8 mouse cellular contexts compared by ENCODE assay signal in genomic region chr2:153347183-153347781, GRCm38 (mm10). TPM values are rescaled to one million over a fixed set of nuclear protein-coding genes. Genes with fewer than 3 reads are reported as not detected.
DNase-seq lines count a peak whose midpoint lies in the region; ATAC-seq and TF ChIP-seq lines count a peak whose summit lies in the region.

No protein-coding gene starts in this region.

- H3K9ac ChIP-seq in heart, adult 2 months (ENCODE audit: low read depth, low read length): peak overlapping the region; percentile 99; the same call in 1 of the 2 replicates
- H3K9ac ChIP-seq in hindbrain, embryonic 14.5 days: peak overlapping the region; percentile 95

- no peaks in the 10 kb centered on the region for H3K9me3 ChIP-seq in hindbrain, embryonic 14.5 days (ENCODE audit: control insufficient read depth, low read length)
- no peaks in the 10 kb centered on the region for H3K9me3 ChIP-seq in midbrain, embryonic 10.5 days (replicated peaks)

- no peaks in the 10 kb centered on the region for H3K27me3 ChIP-seq in heart, adult 2 months (ENCODE audit: control insufficient read depth, insufficient read depth, low read length)
- no peaks in the 10 kb centered on the region for H3K27me3 ChIP-seq in hindbrain, embryonic 14.5 days (ENCODE audit: control insufficient read depth, insufficient read depth, low read length)
- H3K27me3 ChIP-seq in midbrain, embryonic 10.5 days (ENCODE audit: low read depth, poor library complexity, severe bottlenecking): no peaks in the 10 kb centered on the region

- 4% methylated on average over 9 of the region's 9 CpGs for WGBS in heart, adult 2 months
- 4% methylated on average over 9 of the region's 9 CpGs for WGBS in bone marrow, adult 2 months
- WGBS in hindbrain, embryonic 14.5 days: 8% methylated on average over 9 of the region's 9 CpGs
- WGBS in midbrain, embryonic 10.5 days: 21% methylated on average over 9 of the region's 9 CpGs

- peaks cover 34% of the 10 kb centered on the region for H3K36me3 ChIP-seq in heart, adult 2 months (ENCODE audit: control insufficient read depth, insufficient read depth, low read length)
- H3K36me3 ChIP-seq in hindbrain, embryonic 14.5 days (replicated peaks; ENCODE audit: control insufficient read depth, insufficient read depth): peaks cover 5% of the 10 kb centered on the region; the same call in 1 of the 2 replicates
- peaks cover 40% of the 10 kb centered on the region for H3K36me3 ChIP-seq in midbrain, embryonic 10.5 days

- TF ChIP-seq POLR2A in heart, adult 2 months (IDR thresholded peaks at IDR 0.05; ENCODE audit: insufficient read depth, low read depth, low read length): 0 out of 2 replicates have a peak, but pooled peaks have one; percentile 13
- no peak for TF ChIP-seq POLR2A in bone marrow, adult 2 months (IDR thresholded peaks at IDR 0.05; ENCODE audit: borderline replicate concordance, control insufficient read depth, low read depth, low read length)

- ATAC-seq in hindbrain, embryonic 14.5 days (ENCODE audit: low FRiP score): no peak

- no peaks in the 10 kb centered on the region; the same call in none of the 2 replicates for H3K79me2 ChIP-seq in heart, adult 2 months (replicated peaks; ENCODE audit: control insufficient read depth, insufficient read depth, low read length)

- peak overlapping the region; percentile 88 for H3K4me2 ChIP-seq in hindbrain, embryonic 14.5 days (replicated peaks)

- TF ChIP-seq CTCF in heart, adult 2 months (IDR thresholded peaks at IDR 0.05): no peak
- TF ChIP-seq CTCF in bone marrow, adult 2 months (IDR thresholded peaks at IDR 0.05; ENCODE audit: control insufficient read depth, insufficient read depth, low read length): no peak

- TF ChIP-seq EP300 in heart, adult 2 months (IDR thresholded peaks at IDR 0.05; ENCODE audit: insufficient read depth, low read depth, low read length): no peak

- H3K4me1 ChIP-seq in heart, adult 2 months (ENCODE audit: control insufficient read depth, insufficient read depth, low read length): peaks cover 12% of the 10 kb centered on the region
- no peaks in the 10 kb centered on the region; the same call in 1 of the 2 replicates for H3K4me1 ChIP-seq in bone marrow, adult 2 months (ENCODE audit: control insufficient read depth, insufficient read depth, low read length)
- peaks cover 27% of the 10 kb centered on the region for H3K4me1 ChIP-seq in hindbrain, embryonic 14.5 days (replicated peaks; ENCODE audit: control insufficient read depth, insufficient read depth, low read length)
- H3K4me1 ChIP-seq in midbrain, embryonic 10.5 days: peaks cover 44% of the 10 kb centered on the region

- DNase-seq in heart, adult 2 months: no peak
- no peak for DNase-seq in heart, adult 9 months (ENCODE audit: low spot score in 2 of 2)
- DNase-seq in hindbrain, embryonic 14.5 days (ENCODE audit: low spot score): no peak
- DNase-seq in midbrain, embryonic 10.5 days (ENCODE audit: low spot score): no peak
- no peak for DNase-seq in adrenal gland, postnatal 14 days
- no peak for DNase-seq in left cerebral cortex, postnatal 36 days (ENCODE audit: low spot score in 2 of 2)
- DNase-seq in gastrocnemius, adult 18-20 months (ENCODE audit: low spot score): no peak

- peak overlapping the region; percentile 76 for H3K4me3 ChIP-seq in heart, adult 2 months
- H3K4me3 ChIP-seq in bone marrow, adult 2 months (replicated peaks; ENCODE audit: control insufficient read depth, low read depth, low read length): peak overlapping the region; percentile 100
- peak overlapping the region; percentile 94 for H3K4me3 ChIP-seq in hindbrain, embryonic 14.5 days (replicated peaks; ENCODE audit: low read length)
- H3K4me3 ChIP-seq in midbrain, embryonic 10.5 days: peak overlapping the region; percentile 94

- intact Hi-C loops in heart, adult 2 months (cut with DNase I): loop anchor here (2.0 to 10.0 kb wide), 2 partner anchors 56 to 652 kb away; partner anchors contain the start of gene Kif3b
- intact Hi-C loops in left cerebral cortex, postnatal 36 days (cut with DNase I): loop anchor here (5.0 kb wide), 1 partner anchor 95 kb away; no protein-coding TSS in a partner anchor

- peak overlapping the region; percentile 100 for H3K27ac ChIP-seq in heart, adult 2 months
- peak overlapping the region; percentile 98; the same call in 1 of the 2 replicates for H3K27ac ChIP-seq in bone marrow, adult 2 months (ENCODE audit: control insufficient read depth, insufficient read depth, low read depth, low read length, poor library complexity)
- H3K27ac ChIP-seq in hindbrain, embryonic 14.5 days: peak overlapping the region; percentile 99; the same call in 1 of the 2 replicates
- peak overlapping the region; percentile 99 for H3K27ac ChIP-seq in midbrain, embryonic 10.5 days (replicated peaks)

RNA-seq across cellular contexts. Expression of gene Asxl1, which starts 1.7 kb away (rescaled TPM):
- 10 to 100 TPM; 17.7 to 21.2 TPM for total RNA-seq in heart, adult 2 months (2021)
- 8.0 and 12.3 TPM in 2 replicates for polyA plus RNA-seq in heart, adult 2 months (2012; rRNA removed)
- polyA plus RNA-seq in bone marrow, adult 2 months (2011; ENCODE audit: insufficient read depth, insufficient read length, low replicate concordance, missing spikeins): 35.7 and 56.2 TPM in 2 replicates
- 14.2 and 15.2 TPM in 2 replicates for polyA plus RNA-seq in hindbrain, embryonic 14.5 days (2014; fragmentation: Nextera tagmentation; extraction: Ambion mirVana)
- 11.8 and 12.3 TPM in 2 replicates for polyA plus RNA-seq in midbrain, embryonic 10.5 days (2016; fragmentation: Nextera tagmentation; extraction: Ambion mirVana)
- total RNA-seq in adrenal gland, postnatal 14 days (2021): 24.8 and 29.8 TPM in 2 replicates
- 10 to 100 TPM; 34.3 to 36.7 TPM for total RNA-seq in left cerebral cortex, postnatal 36 days (2021)
- total RNA-seq in gastrocnemius, adult 18-20 months (2021): 1 to 10 TPM; 8.4 to 9.2 TPM

RNA-seq across cellular contexts. Expression of gene Kif3b, which starts 56.1 kb away (rescaled TPM):
- total RNA-seq in heart, adult 2 months (2021): 1 to 10 TPM; 7.7 to 8.2 TPM
- polyA plus RNA-seq in heart, adult 2 months (2012; rRNA removed): 3.8 and 6.6 TPM in 2 replicates
- polyA plus RNA-seq in bone marrow, adult 2 months (2011; ENCODE audit: insufficient read depth, insufficient read length, low replicate concordance, missing spikeins): 6.3 and 10.9 TPM in 2 replicates
- polyA plus RNA-seq in hindbrain, embryonic 14.5 days (2014; fragmentation: Nextera tagmentation; extraction: Ambion mirVana): 17.3 and 21.2 TPM in 2 replicates
- polyA plus RNA-seq in midbrain, embryonic 10.5 days (2016; fragmentation: Nextera tagmentation; extraction: Ambion mirVana): 7.0 TPM in 2 replicates
- 22.5 and 24.4 TPM in 2 replicates for total RNA-seq in adrenal gland, postnatal 14 days (2021)
- 10 to 100 TPM; 56.4 to 58.6 TPM for total RNA-seq in left cerebral cortex, postnatal 36 days (2021)
- total RNA-seq in gastrocnemius, adult 18-20 months (2021): 1 to 10 TPM; 3.0 to 3.8 TPM
